Mouse (Mus musculus): ENCODE measurements around the gene Ciao2b. TPM values are rescaled to one million over a fixed set of nuclear protein-coding genes. Genes with fewer than 3 reads are reported as not detected.

Ciao2b gene
- polyA plus RNA-seq, 1 experiment from 2014 or later, result 88.3 TPM

GRCm38 (mm10) chr8:104590284-104590683 lies 51.5 kb downstream of the Ciao2b start:
- Histone ChIP-seq H3K27ac (ENCODE audit: low read depth) (no peak overlapping the region), H3K27me3 (ENCODE audit: insufficient read depth, low read length) (no peaks in the 10 kb centered on the region), H3K4me1 (ENCODE audit: insufficient read depth) (no peaks in the 10 kb centered on the region), H3K9ac (no peak overlapping the region), H3K4me3 (ENCODE audit: low read depth, low read length) (no peak overlapping the region), H3K4me2 (no peak overlapping the region), H3K9me3 (ENCODE audit: low read depth, low read length) (no peaks in the 10 kb centered on the region), H3K36me3 (ENCODE audit: insufficient read depth) (peaks cover 18% of the 10 kb centered on the region)
- WGBS, result 93% methylated on average over 3 of the region's 3 CpGs
- DNase-seq (no peak), ATAC-seq (ENCODE audit: insufficient read depth) (no peak)
- no peak for TF ChIP-seq CTCF (IDR thresholded peaks at IDR 0.05; ENCODE audit: low read depth)

Other genes starting within 250 kb of the Ciao2b start
- gene Cmtm4, start 246.2 kb downstream of the Ciao2b start, polyA plus RNA-seq (2014; fragmentation: Nextera tagmentation; extraction: Ambion mirVana), result 3.6 and 4.0 TPM in 2 replicates
- 61.1 and 62.4 TPM in 2 replicates for gene Dync1li2, start 198.9 kb downstream of the Ciao2b start, polyA plus RNA-seq (2014; fragmentation: Nextera tagmentation; extraction: Ambion mirVana)
- gene Terb1, start 132.1 kb downstream of the Ciao2b start, polyA plus RNA-seq (2014; fragmentation: Nextera tagmentation; extraction: Ambion mirVana), result 0.14 and 0.18 TPM in 2 replicates
- gene Nae1, start 107.3 kb downstream of the Ciao2b start, polyA plus RNA-seq (2014; fragmentation: Nextera tagmentation; extraction: Ambion mirVana), result 97.2 and 98.1 TPM in 2 replicates
- 0.32 and 0.45 TPM in 2 replicates for gene Car7, start 107.3 kb downstream of the Ciao2b start, polyA plus RNA-seq (2014; fragmentation: Nextera tagmentation; extraction: Ambion mirVana)
- gene Pdp2, start 50.5 kb downstream of the Ciao2b start, polyA plus RNA-seq (2014; fragmentation: Nextera tagmentation; extraction: Ambion mirVana), result 10.3 and 11.0 TPM in 2 replicates
- gene Cdh16, start 17.6 kb downstream of the Ciao2b start, polyA plus RNA-seq (2014; fragmentation: Nextera tagmentation; extraction: Ambion mirVana), result 32.2 and 33.7 TPM in 2 replicates
- 10.1 and 14.1 TPM in 2 replicates for gene Rrad, start 10.6 kb downstream of the Ciao2b start, polyA plus RNA-seq (2014; fragmentation: Nextera tagmentation; extraction: Ambion mirVana)
- gene Ces2a, start 92.0 kb upstream of the Ciao2b start, polyA plus RNA-seq (2014; fragmentation: Nextera tagmentation; extraction: Ambion mirVana), result not detected in 2 replicates
- 0.58 and 0.84 TPM in 2 replicates for gene Ces2b, start 189.6 kb upstream of the Ciao2b start, polyA plus RNA-seq (2014; fragmentation: Nextera tagmentation; extraction: Ambion mirVana)
- gene Ces2c, start 205.1 kb upstream of the Ciao2b start, polyA plus RNA-seq (2014; fragmentation: Nextera tagmentation; extraction: Ambion mirVana), result not detected in 2 replicates